Mouse (Mus musculus): ENCODE results near the gene Wdr70. TPM values are rescaled to one million over a fixed set of nuclear protein-coding genes. Genes with fewer than 3 reads are reported as not detected.
"Not testable (repeated sequence)": the region's sequence is repeated elsewhere in the genome, so short reads cannot be mapped to it uniquely, and the experiment has no call there.

The Wdr70 gene
- total and polyA plus RNA-seq, 3 experiments, result 21.9 to 37.1 (median 23.6) TPM

DNA sequence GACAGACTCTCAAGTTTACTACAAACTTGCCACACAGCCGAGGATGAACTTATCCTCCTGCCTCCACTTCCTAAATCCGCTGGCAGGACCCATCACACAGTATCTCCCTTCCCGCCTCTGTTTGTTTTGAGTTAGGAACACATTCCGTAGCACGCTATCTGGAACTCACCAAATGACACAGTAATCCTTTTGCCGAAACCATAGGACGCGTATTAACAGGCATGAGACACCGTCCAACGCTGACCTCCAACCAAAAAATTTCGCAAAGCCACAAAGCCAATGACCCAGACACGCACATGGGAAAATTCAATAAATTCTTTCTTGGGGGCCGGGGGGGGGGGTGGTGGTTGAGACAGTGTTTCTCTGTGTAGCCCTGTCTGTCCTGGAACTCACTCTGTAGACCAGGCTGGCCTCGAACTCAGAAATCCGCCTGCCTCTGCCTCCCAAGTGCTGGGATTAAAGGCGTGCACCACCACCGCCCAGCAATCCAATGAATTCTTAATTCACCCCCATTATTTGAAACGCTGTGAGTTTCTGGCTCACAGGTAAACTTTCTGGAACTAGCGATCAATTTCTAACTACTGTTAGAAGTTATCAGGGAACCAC, 9.5 kb upstream of the Wdr70 start:
- dilution Hi-C loops (cut with MboI; ENCODE audit: extremely low pct_ligation_motif_present, extremely low pct_unique_long_range_greater_than_20kb, low sequenced_read_pairs), result no loop called here
- Histone ChIP-seq H3K4me2 (ENCODE audit: insufficient read depth, low read depth, poor library complexity, severe bottlenecking) (peak overlapping the region; percentile 72), H3K9ac (ENCODE audit: insufficient read depth, low read depth) (peak overlapping the region; percentile 89), H3K36me3 (replicated peaks in 1 of 2; ENCODE audit: control insufficient read depth in 1 of 2, insufficient read depth in 1 of 2, low read length in 1 of 2) (peaks cover 19 to 28% of the 10 kb centered on the region in 2 experiments), H3K4me1 (ENCODE audit: control insufficient read depth in 1 of 2, insufficient read depth in 2 of 2) (peaks cover 8 to 25% of the 10 kb centered on the region in 2 experiments; a peak in 3 of 4 replicates), H3K9me3 (replicated peaks; ENCODE audit: low read length) (no peaks in the 10 kb centered on the region), H3K27me3 (replicated peaks) (no peaks in the 10 kb centered on the region), H3K27ac (ENCODE audit: insufficient read depth, low read depth) (no peak overlapping the region), H3K4me3 (replicated peaks in 1 of 3; ENCODE audit: low read depth in 2 of 3, low read length in 2 of 3, poor library complexity in 1 of 3) (peak overlapping the region; percentile 70 to 93 (median 79)), H3K79me2 (replicated peaks; ENCODE audit: control insufficient read depth, extremely low read depth, insufficient read depth, poor library complexity, severe bottlenecking) (peaks cover 45% of the 10 kb centered on the region)
- TF ChIP-seq JUND (conservative IDR thresholded peaks at IDR 0.05; ENCODE audit: low read depth, low read length) (no peak), NELFE (IDR thresholded peaks at IDR 0.05; ENCODE audit: low read depth, low read length) (no peak), POLR2A (IDR thresholded peaks at IDR 0.05; ENCODE audit: low read depth, low read length) (peak; percentile 22; the same call in 1 of the 2 replicates), SIN3A (IDR thresholded peaks at IDR 0.05; ENCODE audit: low read length) (no peak)
- DNase-seq (ENCODE audit: extremely low read depth), result no peak
- in situ Hi-C loops (cut with MboI; ENCODE audit: low pct_ligation_motif_present, low pct_unique_long_range_greater_than_20kb, low sequenced_read_pairs), result loop anchor here (25.0 kb wide), 1 partner anchor 504 kb away; no protein-coding TSS in a partner anchor

DNA sequence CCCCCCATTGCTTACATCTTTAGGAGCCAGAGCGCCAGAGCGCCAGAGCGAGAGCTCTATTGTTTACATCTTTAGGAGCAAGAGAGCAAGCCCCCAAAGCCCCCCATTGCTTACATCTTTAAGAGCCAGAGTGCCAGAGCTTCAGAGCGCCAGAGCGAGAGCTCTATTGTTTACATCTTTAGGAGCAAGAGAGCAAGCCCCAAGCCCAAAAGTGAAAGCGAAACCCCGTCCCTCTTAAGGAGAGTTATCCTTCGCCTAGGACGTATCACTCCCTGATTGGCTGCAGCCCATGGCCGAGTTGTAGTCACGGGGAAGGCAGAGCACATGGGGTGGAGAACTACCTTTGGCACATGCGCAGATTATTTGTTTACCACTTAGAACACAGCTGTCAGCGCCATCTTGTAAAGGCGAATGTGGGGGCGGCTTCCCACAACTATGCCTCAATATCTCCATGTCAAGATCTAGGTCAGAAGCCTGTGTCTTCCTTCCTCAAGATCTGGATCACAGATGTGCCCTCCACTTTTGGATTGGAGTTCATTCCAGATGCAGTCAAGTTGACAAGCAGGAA, 3.0 kb upstream of the Wdr70 start:
- H3K27me3 ChIP-seq (replicated peaks); dilution Hi-C loops (cut with MboI; ENCODE audit: extremely low pct_ligation_motif_present, extremely low pct_unique_long_range_greater_than_20kb, low sequenced_read_pairs); H3K36me3 ChIP-seq (replicated peaks in 1 of 2; ENCODE audit: control insufficient read depth in 1 of 2, insufficient read depth in 1 of 2, low read length in 1 of 2); H3K9me3 ChIP-seq (replicated peaks; ENCODE audit: low read length): not testable (repeated sequence)
- peak overlapping the region; percentile 29 for H3K4me2 ChIP-seq (ENCODE audit: insufficient read depth, low read depth, poor library complexity, severe bottlenecking)
- in situ Hi-C loops (cut with MboI; ENCODE audit: low pct_ligation_motif_present, low pct_unique_long_range_greater_than_20kb, low sequenced_read_pairs), result loop anchor here (25.0 kb wide), 1 partner anchor 510 kb away; no protein-coding TSS in a partner anchor
- peak overlapping the region; percentile 96 for H3K9ac ChIP-seq (ENCODE audit: insufficient read depth, low read depth)
- peak; percentile 69 for DNase-seq (ENCODE audit: extremely low read depth)
- H3K79me2 ChIP-seq (replicated peaks; ENCODE audit: control insufficient read depth, extremely low read depth, insufficient read depth, poor library complexity, severe bottlenecking), result peaks cover 26% of the 10 kb centered on the region
- H3K4me3 ChIP-seq (replicated peaks in 1 of 3; ENCODE audit: low read depth in 2 of 3, low read length in 2 of 3, poor library complexity in 1 of 3), result peak overlapping the region; percentile 59 to 84 (median 81)
- TF ChIP-seq NRF1 (IDR thresholded peaks at IDR 0.05; ENCODE audit: low read depth, low read length) (peak; percentile 52), MYC (IDR thresholded peaks at IDR 0.05; ENCODE audit: low read depth, low read length) (0 out of 2 replicates have a peak, but pooled peaks have one; percentile 50), SIN3A (IDR thresholded peaks at IDR 0.05; ENCODE audit: low read length) (peak; percentile 65; the same call in 1 of the 2 replicates), ETS1 (conservative IDR thresholded peaks at IDR 0.05; ENCODE audit: low read depth, low read length) (peak; percentile 37; the same call in 1 of the 2 replicates)
- peak overlapping the region; percentile 65 for H3K27ac ChIP-seq (ENCODE audit: insufficient read depth, low read depth)
- peaks cover 2 to 11% of the 10 kb centered on the region in 2 experiments; a peak in 3 of 4 replicates for H3K4me1 ChIP-seq (ENCODE audit: control insufficient read depth in 1 of 2, insufficient read depth in 2 of 2)

DNA sequence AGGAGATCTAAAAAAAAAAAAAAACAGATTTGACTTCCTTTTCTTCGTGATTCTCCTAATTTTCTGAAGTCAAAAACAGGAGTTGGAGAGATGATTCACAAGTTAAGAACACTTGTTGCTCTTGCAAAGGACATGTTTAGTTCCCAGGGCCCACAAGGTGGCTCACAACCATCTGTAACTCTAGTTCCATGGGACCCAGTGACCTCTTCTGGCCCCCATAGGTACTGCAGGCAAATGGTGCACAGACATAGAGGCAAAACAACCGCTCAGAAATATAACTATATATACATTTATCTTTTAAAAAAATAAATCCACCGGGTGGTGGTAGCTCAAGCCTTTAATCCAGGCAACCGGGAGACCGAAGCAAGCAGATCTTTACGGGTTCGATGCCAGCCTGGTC, 1.2 kb downstream of the Wdr70 start:
- peaks cover 0 to 7% of the 10 kb centered on the region in 2 experiments; a peak in 2 of 4 replicates for H3K4me1 ChIP-seq (ENCODE audit: control insufficient read depth in 1 of 2, insufficient read depth in 2 of 2)
- H3K27ac ChIP-seq (ENCODE audit: insufficient read depth, low read depth), result no peak overlapping the region
- no peaks in the 10 kb centered on the region for H3K27me3 ChIP-seq (replicated peaks)
- H3K79me2 ChIP-seq (replicated peaks; ENCODE audit: control insufficient read depth, extremely low read depth, insufficient read depth, poor library complexity, severe bottlenecking), result peaks cover 30% of the 10 kb centered on the region
- peaks cover 22 to 33% of the 10 kb centered on the region in 2 experiments for H3K36me3 ChIP-seq (replicated peaks in 1 of 2; ENCODE audit: control insufficient read depth in 1 of 2, insufficient read depth in 1 of 2, low read length in 1 of 2)
- H3K4me2 ChIP-seq (ENCODE audit: insufficient read depth, low read depth, poor library complexity, severe bottlenecking), result peak overlapping the region; percentile 95
- dilution Hi-C loops (cut with MboI; ENCODE audit: extremely low pct_ligation_motif_present, extremely low pct_unique_long_range_greater_than_20kb, low sequenced_read_pairs) (no loop called here), in situ Hi-C loops (cut with MboI; ENCODE audit: low pct_ligation_motif_present, low pct_unique_long_range_greater_than_20kb, low sequenced_read_pairs) (no loop called here)
- peak overlapping the region; percentile 81; the same call in 1 of the 2 replicates for H3K9ac ChIP-seq (ENCODE audit: insufficient read depth, low read depth)
- DNase-seq (ENCODE audit: extremely low read depth), result peak; percentile 89
- H3K4me3 ChIP-seq (replicated peaks in 1 of 3; ENCODE audit: low read depth in 2 of 3, low read length in 2 of 3, poor library complexity in 1 of 3), result peak overlapping the region in 1 of 3 experiments; percentile 81
- no peaks in the 10 kb centered on the region for H3K9me3 ChIP-seq (replicated peaks; ENCODE audit: low read length)
- TF ChIP-seq MAFK (IDR thresholded peaks at IDR 0.05; ENCODE audit: insufficient replicate concordance, low read length), result no peak
- TF ChIP-seq CTCF (conservative IDR thresholded peaks at IDR 0.05 in 1 of 2, IDR thresholded peaks at IDR 0.05 in 1 of 2; ENCODE audit: low read depth in 2 of 2, low read length in 2 of 2), result peak; percentile 50 to 98; a peak in 3 of 4 replicates
- TF ChIP-seq RAD21 (IDR thresholded peaks at IDR 0.05; ENCODE audit: low read depth, low read length), result peak; percentile 53
- no peak for TF ChIP-seq EP300 (IDR thresholded peaks at IDR 0.05; ENCODE audit: low read length)
- peak; percentile 50 for TF ChIP-seq SMC3 (IDR thresholded peaks at IDR 0.05; ENCODE audit: low read depth, low read length)
- TF ChIP-seq MAZ (IDR thresholded peaks at IDR 0.05; ENCODE audit: low read depth, low read length), result no peak
- no peak for TF ChIP-seq NRF1 (IDR thresholded peaks at IDR 0.05; ENCODE audit: low read depth, low read length)
- TF ChIP-seq POLR2AphosphoS2 (IDR thresholded peaks at IDR 0.05; ENCODE audit: low read depth, low read length), result no peak
- TF ChIP-seq NELFE (IDR thresholded peaks at IDR 0.05; ENCODE audit: low read depth, low read length), result peak; percentile 37; the same call in 1 of the 2 replicates

DNA sequence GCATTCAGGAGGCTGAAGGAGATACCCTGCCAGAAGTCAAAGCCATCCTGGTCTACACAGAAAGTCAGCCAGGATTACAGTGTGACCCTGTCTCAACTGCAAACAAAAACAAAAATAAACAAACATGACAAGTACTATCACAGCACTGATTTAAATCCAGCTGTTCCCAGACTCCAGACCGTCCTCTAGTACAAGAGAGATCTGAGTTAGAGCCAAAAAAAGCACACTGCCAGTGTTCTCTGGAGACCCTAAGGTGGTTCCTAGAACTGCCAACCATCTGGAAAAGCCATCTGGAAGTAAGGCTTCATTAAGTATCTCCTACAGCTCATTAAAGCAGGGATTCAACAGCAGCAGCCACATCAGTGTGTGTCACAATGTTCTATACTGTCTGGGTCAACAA, 6.3 kb downstream of the Wdr70 start:
- H3K27me3 ChIP-seq (replicated peaks); H3K4me1 ChIP-seq (ENCODE audit: control insufficient read depth in 1 of 2, insufficient read depth in 2 of 2); H3K27ac ChIP-seq (ENCODE audit: insufficient read depth, low read depth); H3K4me2 ChIP-seq (ENCODE audit: insufficient read depth, low read depth, poor library complexity, severe bottlenecking); dilution Hi-C loops (cut with MboI; ENCODE audit: extremely low pct_ligation_motif_present, extremely low pct_unique_long_range_greater_than_20kb, low sequenced_read_pairs); DNase-seq (ENCODE audit: extremely low read depth); H3K4me3 ChIP-seq (replicated peaks in 1 of 3; ENCODE audit: low read depth in 2 of 3, low read length in 2 of 3, poor library complexity in 1 of 3); in situ Hi-C loops (cut with MboI; ENCODE audit: low pct_ligation_motif_present, low pct_unique_long_range_greater_than_20kb, low sequenced_read_pairs); H3K9me3 ChIP-seq (replicated peaks; ENCODE audit: low read length); H3K9ac ChIP-seq (ENCODE audit: insufficient read depth, low read depth): not testable (repeated sequence)
- H3K79me2 ChIP-seq (replicated peaks; ENCODE audit: control insufficient read depth, extremely low read depth, insufficient read depth, poor library complexity, severe bottlenecking), result peaks cover 18% of the 10 kb centered on the region; the same call in 1 of the 2 replicates
- peaks cover 40 to 55% of the 10 kb centered on the region in 2 experiments for H3K36me3 ChIP-seq (replicated peaks in 1 of 2; ENCODE audit: control insufficient read depth in 1 of 2, insufficient read depth in 1 of 2, low read length in 1 of 2)
